Mouse (Mus musculus) inflammation-experienced regulatory T-cells, adult 16 weeks (primary cell): ENCODE data around the gene Mau2. TPM values are rescaled to one million over a fixed set of nuclear protein-coding genes. Genes with fewer than 3 reads are reported as not detected.

ENCODE experiments used
- polyA plus RNA-seq: library from polyadenylated mRNA; unstranded; fragments of 100-300 nt; shearing (Covaris generic); gene quantifications from one replicate; pipeline ENCODE4 v1.2.1, GENCODE M21; 2017

Gene Mau2
- 50.6 TPM for polyA plus RNA-seq

GRCm38 (mm10) chr8:70042583-70043455, at the start of gene Mau2, which contains the start of gene Sugp1:
Mau2 (minus strand) TSS chr8:70042734.
Sugp1 (plus strand) TSS chr8:70042813.

GRCm38 (mm10) chr8:70083285-70083684, 40.8 kb upstream of the Mau2 start, which contains the start of gene Hapln4:
Hapln4 (plus strand) TSS chr8:70083457.

GRCm38 (mm10) chr8:70072441-70073069, 30.0 kb upstream of the Mau2 start, which contains the start of gene Tm6sf2:
Tm6sf2 (plus strand) TSS chr8:70072924.

GRCm38 (mm10) chr8:69995776-69996588, 46.6 kb downstream of the Mau2 start, which contains the start of gene Gatad2a:
Gatad2a (minus strand) TSS chr8:69996384.

Other genes starting within 250 kb of the Mau2 start
- 178 TPM for gene Gmip, start 234.1 kb downstream of the Mau2 start, polyA plus RNA-seq
- 0.61 TPM for gene Lpar2, start 220.3 kb downstream of the Mau2 start, polyA plus RNA-seq
- 24.6 TPM for gene Pbx4, start 210.2 kb downstream of the Mau2 start, polyA plus RNA-seq
- not detected for gene Cilp2, start 155.0 kb downstream of the Mau2 start, polyA plus RNA-seq
- gene Tssk6, start 140.6 kb downstream of the Mau2 start, polyA plus RNA-seq, result 3.4 TPM
- gene Ndufa13, start 140.2 kb downstream of the Mau2 start, polyA plus RNA-seq, result 190 TPM
- not detected for gene Yjefn3, start 140.0 kb downstream of the Mau2 start, polyA plus RNA-seq
- gene Gatad2a, start 46.4 kb downstream of the Mau2 start, polyA plus RNA-seq, result 29.4 TPM
- 78.6 TPM for gene Sugp1, start 79 bp upstream of the Mau2 start, polyA plus RNA-seq
- 0.37 TPM for gene Tm6sf2, start 30.2 kb upstream of the Mau2 start, polyA plus RNA-seq
- gene Hapln4, start 40.7 kb upstream of the Mau2 start, polyA plus RNA-seq, result not detected
- not detected for gene Ncan, start 78.1 kb upstream of the Mau2 start, polyA plus RNA-seq
- gene Nr2c2ap, start 88.6 kb upstream of the Mau2 start, polyA plus RNA-seq, result 59.8 TPM
- 45.4 TPM for gene Rfxank, start 96.4 kb upstream of the Mau2 start, polyA plus RNA-seq
- gene Borcs8, start 96.8 kb upstream of the Mau2 start, polyA plus RNA-seq, result 66.7 TPM
- 2.1 TPM for gene Mef2b, start 97.0 kb upstream of the Mau2 start, polyA plus RNA-seq
- 64.2 TPM for gene Tmem161a, start 129.6 kb upstream of the Mau2 start, polyA plus RNA-seq
- gene Slc25a42, start 169.6 kb upstream of the Mau2 start, polyA plus RNA-seq, result 14.6 TPM
- 37.7 TPM for gene Sugp2, start 191.5 kb upstream of the Mau2 start, polyA plus RNA-seq
- gene Armc6, start 191.7 kb upstream of the Mau2 start, polyA plus RNA-seq, result 15.6 TPM
- 1.3 TPM for gene Homer3, start 240.1 kb upstream of the Mau2 start, polyA plus RNA-seq